Mouse (Mus musculus): ENCODE results near the gene Creb5. TPM values are rescaled to one million over a fixed set of nuclear protein-coding genes. Genes with fewer than 3 reads are reported as not detected.

Gene Creb5
- polyA plus RNA-seq (2012; rRNA removed): 2.1 and 2.3 TPM in 2 replicates

DNA sequence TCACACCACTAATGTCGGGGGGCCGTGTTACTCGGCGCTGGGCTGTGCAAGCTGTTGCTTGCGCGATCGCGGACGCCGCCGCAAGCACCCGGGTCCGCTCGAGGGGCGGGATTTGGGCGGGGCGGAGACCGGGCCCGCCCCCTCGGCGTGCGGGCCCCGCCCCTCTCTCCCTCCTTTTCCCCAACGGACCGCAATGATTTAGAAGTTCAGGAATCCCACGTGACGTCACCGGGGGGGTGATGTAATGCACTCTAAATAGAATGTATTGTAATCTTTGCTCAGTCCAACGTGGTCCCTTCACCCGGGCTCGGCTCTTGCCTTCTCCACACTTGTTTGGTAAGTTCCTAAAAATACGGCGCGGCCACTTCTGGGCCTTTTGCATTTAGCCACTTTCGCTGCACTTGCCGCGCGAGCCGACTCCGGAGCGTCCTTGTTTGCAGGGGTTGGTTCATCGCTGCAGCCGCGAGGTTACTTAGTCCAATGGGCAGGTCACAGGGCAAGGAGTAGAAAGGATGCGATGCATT is at the start of gene Creb5:
Gene Creb5 (plus strand): TSS at position 233 of the 524 bp plus-strand sequence.
- peak within 1 kb of the TSS; percentile 48 for H3K4me3 ChIP-seq (ENCODE audit: insufficient read depth, low read length)
- TF ChIP-seq CTCF (IDR thresholded peaks at IDR 0.05; ENCODE audit: extremely low read depth, insufficient read depth, low read length) (no peak), POLR2A (IDR thresholded peaks at IDR 0.05; ENCODE audit: extremely low read depth, insufficient read depth, low read length) (no peak)
- H3K27ac ChIP-seq (ENCODE audit: insufficient read depth, low read length): no peak within 1 kb of the TSS

GRCm38 (mm10) chr6:53259841-53260240 is 27.2 kb upstream of the Creb5 start:
- TF ChIP-seq POLR2A (IDR thresholded peaks at IDR 0.05; ENCODE audit: extremely low read depth, insufficient read depth, low read length) (no peak), CTCF (IDR thresholded peaks at IDR 0.05; ENCODE audit: extremely low read depth, insufficient read depth, low read length) (no peak)

More for the DNA sequence above, at the start of gene Creb5:
- no peaks in the 10 kb centered on the region for H3K4me1 ChIP-seq (ENCODE audit: control insufficient read depth, insufficient read depth, low read length)

DNA sequence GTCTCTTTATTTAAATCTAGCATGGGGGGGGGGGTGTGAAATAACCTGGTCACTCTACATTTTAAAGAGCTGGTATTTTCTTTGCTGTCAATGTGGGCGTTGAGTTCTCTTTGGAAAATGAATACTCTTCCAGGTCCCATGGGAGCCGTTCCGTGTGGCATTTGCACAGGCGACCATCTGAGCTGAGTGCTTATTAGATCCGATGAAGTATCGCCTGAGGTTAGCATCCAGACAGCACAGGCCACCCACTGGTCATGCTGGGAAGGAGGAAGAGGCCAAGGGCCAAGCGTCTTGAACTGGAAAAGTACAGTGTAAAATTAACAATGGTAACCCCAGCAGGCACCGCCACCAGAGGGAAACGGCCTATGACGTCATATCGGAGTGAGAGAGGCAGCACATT is 24.7 kb upstream of the Creb5 start:
- no peak overlapping the region for H3K27ac ChIP-seq (ENCODE audit: insufficient read depth, low read length)
- no peak overlapping the region for H3K4me3 ChIP-seq (ENCODE audit: insufficient read depth, low read length)
- no peak for TF ChIP-seq POLR2A (IDR thresholded peaks at IDR 0.05; ENCODE audit: extremely low read depth, insufficient read depth, low read length)
- no peaks in the 10 kb centered on the region for H3K4me1 ChIP-seq (ENCODE audit: control insufficient read depth, insufficient read depth, low read length)

More at GRCm38 (mm10) chr6:53259841-53260240, 27.2 kb upstream of the Creb5 start:
- Histone ChIP-seq H3K4me1 (ENCODE audit: control insufficient read depth, insufficient read depth, low read length) (no peaks in the 10 kb centered on the region), H3K27ac (ENCODE audit: insufficient read depth, low read length) (no peak overlapping the region), H3K4me3 (ENCODE audit: insufficient read depth, low read length) (no peak overlapping the region)

GRCm38 (mm10) chr6:53267036-53267435 is 20.0 kb upstream of the Creb5 start:
- no peak overlapping the region for H3K27ac ChIP-seq (ENCODE audit: insufficient read depth, low read length)
- H3K4me3 ChIP-seq (ENCODE audit: insufficient read depth, low read length): no peak overlapping the region
- no peaks in the 10 kb centered on the region for H3K4me1 ChIP-seq (ENCODE audit: control insufficient read depth, insufficient read depth, low read length)
- TF ChIP-seq POLR2A (IDR thresholded peaks at IDR 0.05; ENCODE audit: extremely low read depth, insufficient read depth, low read length): no peak
- no peak for TF ChIP-seq CTCF (IDR thresholded peaks at IDR 0.05; ENCODE audit: extremely low read depth, insufficient read depth, low read length)

GRCm38 (mm10) chr6:53267732-53268505 is 19.2 kb upstream of the Creb5 start:
- no peak overlapping the region for H3K27ac ChIP-seq (ENCODE audit: insufficient read depth, low read length)
- TF ChIP-seq CTCF (IDR thresholded peaks at IDR 0.05; ENCODE audit: extremely low read depth, insufficient read depth, low read length) (no peak), POLR2A (IDR thresholded peaks at IDR 0.05; ENCODE audit: extremely low read depth, insufficient read depth, low read length) (no peak)
- no peaks in the 10 kb centered on the region for H3K4me1 ChIP-seq (ENCODE audit: control insufficient read depth, insufficient read depth, low read length)
- no peak overlapping the region for H3K4me3 ChIP-seq (ENCODE audit: insufficient read depth, low read length)

- no peaks in the 10 kb centered on the region for H3K4me1 ChIP-seq (ENCODE audit: control insufficient read depth, insufficient read depth, low read length)
- no peak overlapping the region for H3K27ac ChIP-seq (ENCODE audit: insufficient read depth, low read length)
- TF ChIP-seq POLR2A (IDR thresholded peaks at IDR 0.05; ENCODE audit: extremely low read depth, insufficient read depth, low read length) (no peak), CTCF (IDR thresholded peaks at IDR 0.05; ENCODE audit: extremely low read depth, insufficient read depth, low read length) (no peak)
- H3K4me3 ChIP-seq (ENCODE audit: insufficient read depth, low read length): no peak overlapping the region
Observed at GRCm38 (mm10) chr6:53271216-53271615, 15.9 kb upstream of the Creb5 start.

GRCm38 (mm10) chr6:53271636-53272035 is 15.4 kb upstream of the Creb5 start:
- no peaks in the 10 kb centered on the region for H3K4me1 ChIP-seq (ENCODE audit: control insufficient read depth, insufficient read depth, low read length)
- H3K4me3 ChIP-seq (ENCODE audit: insufficient read depth, low read length): no peak overlapping the region
- TF ChIP-seq CTCF (IDR thresholded peaks at IDR 0.05; ENCODE audit: extremely low read depth, insufficient read depth, low read length) (no peak), POLR2A (IDR thresholded peaks at IDR 0.05; ENCODE audit: extremely low read depth, insufficient read depth, low read length) (no peak)
- H3K27ac ChIP-seq (ENCODE audit: insufficient read depth, low read length): no peak overlapping the region

DNA sequence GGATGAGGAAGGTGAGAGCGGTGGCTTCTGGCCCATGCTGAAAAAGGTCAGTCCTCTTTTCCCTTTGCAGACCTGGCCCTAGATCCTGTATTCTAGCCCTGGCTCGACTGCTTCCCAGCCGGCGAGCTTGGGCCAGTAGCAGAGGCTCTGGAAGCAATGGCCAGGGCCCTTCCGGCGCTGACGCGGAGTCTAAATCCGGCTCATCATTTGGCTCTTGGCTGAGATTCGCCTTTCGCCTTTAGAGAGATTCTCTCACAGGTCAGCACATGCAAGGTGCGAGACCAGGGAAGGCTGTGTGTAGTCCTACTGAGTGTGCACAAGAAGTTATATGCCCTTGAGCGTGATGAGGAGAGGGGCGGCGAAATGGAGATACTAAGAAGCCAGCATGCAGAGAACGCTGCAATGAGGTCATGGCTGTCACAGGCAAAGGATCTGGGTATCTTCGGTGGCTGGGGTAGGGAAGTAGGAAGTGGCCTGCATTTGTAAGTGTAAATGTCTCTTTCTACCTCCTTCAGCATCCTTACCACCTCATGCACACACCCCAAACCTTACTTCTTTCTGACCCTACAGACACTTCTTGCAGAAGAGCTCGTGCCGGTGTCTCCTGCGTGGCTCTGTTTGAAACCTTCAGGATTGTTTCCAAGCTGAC is 557 bp upstream of the Creb5 start:
- TF ChIP-seq CTCF (IDR thresholded peaks at IDR 0.05; ENCODE audit: extremely low read depth, insufficient read depth, low read length) (no peak), POLR2A (IDR thresholded peaks at IDR 0.05; ENCODE audit: extremely low read depth, insufficient read depth, low read length) (no peak)
- no peak overlapping the region for H3K27ac ChIP-seq (ENCODE audit: insufficient read depth, low read length)
- H3K4me1 ChIP-seq (ENCODE audit: control insufficient read depth, insufficient read depth, low read length): no peaks in the 10 kb centered on the region
- peak overlapping the region; percentile 48 for H3K4me3 ChIP-seq (ENCODE audit: insufficient read depth, low read length)

- TF ChIP-seq POLR2A (IDR thresholded peaks at IDR 0.05; ENCODE audit: extremely low read depth, insufficient read depth, low read length): no peak
- no peak overlapping the region for H3K27ac ChIP-seq (ENCODE audit: insufficient read depth, low read length)
Observed at GRCm38 (mm10) chr6:53287562-53288381, 702 bp downstream of the Creb5 start.

More at GRCm38 (mm10) chr6:53287562-53288381, 702 bp downstream of the Creb5 start:
- H3K4me1 ChIP-seq (ENCODE audit: control insufficient read depth, insufficient read depth, low read length): no peaks in the 10 kb centered on the region
- H3K4me3 ChIP-seq (ENCODE audit: insufficient read depth, low read length): peak overlapping the region; percentile 48

All from cortical plate, adult 2 months (tissue).